Mouse (Mus musculus) B cell, adult (primary cell): Measurements from ENCODE around the gene Mrgpra3. TPM values are rescaled to one million over a fixed set of nuclear protein-coding genes. Genes with fewer than 3 reads are reported as not detected.

Source experiments
- total RNA-seq: library from RNA; stranded (reverse); gene quantifications from 4 replicates; pipeline ENCODE4 v1.2.4, GENCODE M21; 2023; ENCODE audit not compliant: inconsistent age

The Mrgpra3 gene
- not detected in 4 replicates for total RNA-seq

GRCm38 (mm10) chr7:47601272-47601671, at the start of gene Mrgpra3:
Mrgpra3 (minus strand) TSS chr7:47601372.

Other genes with a start within 250 kb of the Mrgpra3 start
- not detected in 4 replicates for gene Mrgpra1, start 247.1 kb downstream of the Mrgpra3 start, total RNA-seq
- not detected in 4 replicates for gene Mrgpra2a, start 149.2 kb downstream of the Mrgpra3 start, total RNA-seq
- gene Mrgpra2b, start 72.5 kb downstream of the Mrgpra3 start, total RNA-seq = not detected in 4 replicates